Mouse (Mus musculus) adrenal gland, postnatal 14 days (tissue): ENCODE results near the gene Obscn. TPM values are rescaled to one million over a fixed set of nuclear protein-coding genes. Genes with fewer than 3 reads are reported as not detected.

Experiments used
- DNase-seq: peaks from one replicate; pipeline ENCODE4 v3.0.0; 2021; ENCODE audit warnings: mixed read lengths
- total RNA-seq: library from RNA; stranded (reverse); gene quantifications from 2 replicates; pipeline ENCODE4 v1.2.3, GENCODE M21; 2021

The Obscn gene
- total RNA-seq, 1 experiment from 2014 or later: 1.1 TPM

- DNase-seq: no peak
Observed at GRCm38 (mm10) chr11:59141772-59142370, 5.7 kb upstream of the Obscn start.

DNA sequence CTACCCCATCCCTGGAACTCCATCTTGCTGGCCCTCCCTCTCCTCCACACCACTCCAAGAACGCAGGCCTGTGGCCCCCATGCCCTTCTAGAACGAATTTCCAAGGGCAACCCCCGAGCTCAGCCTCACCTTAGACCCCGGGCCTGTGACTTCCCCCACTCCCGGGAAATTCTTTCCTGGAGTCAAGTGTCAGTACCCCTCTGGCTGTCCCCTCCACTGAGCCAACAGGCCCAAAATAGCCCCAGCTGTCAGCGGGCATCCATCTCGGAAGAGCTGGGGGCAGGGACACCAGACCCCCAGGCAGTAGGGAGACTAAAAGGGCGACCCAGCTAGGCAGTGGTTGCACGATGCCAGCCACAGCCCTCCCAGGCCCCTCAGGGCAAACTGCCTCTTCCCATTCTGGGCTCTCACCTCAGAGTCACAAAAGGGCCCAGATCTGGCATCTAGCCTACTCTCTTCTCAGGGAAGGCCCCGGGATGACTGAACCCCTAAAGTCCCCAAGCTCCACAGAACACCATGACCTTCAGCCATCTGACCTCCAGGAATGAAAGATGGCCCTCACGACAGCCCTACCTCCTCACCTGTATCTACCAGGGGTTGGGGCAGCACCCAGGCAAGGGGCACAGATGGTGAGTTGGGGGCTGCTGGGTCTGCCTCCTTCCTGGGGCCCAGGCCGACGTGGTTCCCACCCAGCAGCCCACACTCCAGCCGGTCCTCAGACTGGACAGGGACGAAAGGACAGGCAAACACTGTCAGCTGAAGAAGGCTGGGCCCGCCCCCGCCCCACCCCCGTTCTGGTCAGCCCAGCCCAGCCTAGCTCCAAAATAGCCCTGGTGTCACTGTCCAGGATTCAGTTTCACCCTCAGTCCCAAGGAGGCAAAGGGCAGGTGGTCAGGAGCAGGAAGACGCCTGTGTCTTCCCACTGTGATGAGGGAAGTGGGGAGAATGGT lies 2.6 kb upstream of the Obscn start:
- DNase-seq: no peak

- DNase-seq: no peak
Observed at GRCm38 (mm10) chr11:59136994-59137706, 948 bp upstream of the Obscn start.

GRCm38 (mm10) chr11:59135051-59135820 lies 966 bp downstream of the Obscn start:
- DNase-seq: no peak

DNA sequence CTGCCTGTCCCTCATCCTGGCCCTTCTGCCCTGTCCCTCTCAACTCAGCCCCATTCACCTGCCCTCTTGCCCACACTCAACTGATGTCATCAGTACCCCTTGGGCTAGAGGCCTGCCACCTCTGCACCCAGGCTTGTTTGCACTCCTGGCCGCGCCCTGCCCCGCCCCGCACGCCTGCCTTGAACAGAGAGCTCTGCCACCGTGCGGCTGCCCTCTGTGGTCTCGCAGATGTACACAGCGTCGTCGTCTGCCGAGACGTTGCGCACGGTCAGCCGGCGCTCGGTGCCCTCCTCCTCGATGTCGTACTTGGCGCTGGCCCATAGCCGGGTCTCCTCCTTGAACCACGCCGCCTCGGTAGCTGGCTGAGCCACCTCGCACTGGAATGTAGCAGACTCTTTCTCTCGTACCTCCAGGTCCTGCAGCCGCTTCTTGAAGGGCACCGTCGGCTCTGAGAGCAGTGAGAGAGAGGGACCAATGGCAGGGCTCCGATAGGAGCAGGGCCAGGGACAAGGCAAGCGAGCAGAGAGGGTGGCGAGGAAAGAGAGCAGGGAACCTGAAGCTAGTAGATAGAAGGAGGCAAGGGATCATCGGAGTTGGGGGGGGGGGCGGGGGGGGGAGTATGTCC lies 1.7 kb downstream of the Obscn start:
- DNase-seq: peak; percentile 35

- no peak for DNase-seq
Observed at GRCm38 (mm10) chr11:59132065-59132464, 4.1 kb downstream of the Obscn start.

GRCm38 (mm10) chr11:59131348-59131919 lies 4.8 kb downstream of the Obscn start:
- no peak for DNase-seq

DNA sequence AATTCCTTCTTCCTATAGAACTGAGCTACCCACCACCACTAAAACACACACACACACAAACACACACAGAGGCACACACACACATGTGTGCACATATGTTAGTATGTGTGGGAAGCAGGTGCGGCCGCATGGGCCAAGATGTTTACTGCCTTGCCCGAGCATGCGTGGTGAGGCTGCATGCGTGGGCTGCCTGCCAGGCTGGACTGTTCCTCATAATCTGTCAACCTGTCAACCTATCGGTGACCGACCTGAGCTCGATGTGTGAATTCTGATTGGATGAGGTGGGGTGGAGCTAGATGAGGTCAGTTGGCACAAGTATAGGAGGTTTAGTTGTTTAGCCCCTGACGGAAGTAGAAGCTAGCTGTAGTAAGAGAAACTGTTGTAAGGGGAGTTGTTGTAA lies 5.4 kb downstream of the Obscn start:
- no peak for DNase-seq

DNA sequence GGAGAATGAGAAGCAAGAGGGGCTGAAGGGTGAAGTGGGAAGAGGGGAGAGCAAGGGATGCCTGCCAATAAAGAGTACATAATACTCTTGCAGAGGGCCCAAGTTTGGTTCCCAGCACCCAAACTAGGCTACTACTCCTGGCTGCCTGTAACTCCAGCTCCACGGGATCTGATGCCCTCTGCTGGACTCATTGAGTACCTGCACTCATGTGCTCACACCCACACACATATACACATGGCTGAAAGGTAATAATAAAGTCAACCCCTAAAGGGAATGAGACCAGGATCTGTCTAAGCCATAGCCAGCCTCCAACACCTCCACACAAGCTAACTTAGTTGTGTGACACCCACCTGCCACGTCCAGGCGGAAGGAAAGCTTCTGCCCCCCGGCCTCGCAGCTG lies 30.3 kb downstream of the Obscn start:
- no peak for DNase-seq

GRCm38 (mm10) chr11:59102324-59102723 lies 33.9 kb downstream of the Obscn start:
- no peak for DNase-seq

- DNase-seq: peak; percentile 78
Observed at GRCm38 (mm10) chr11:59098339-59098738, 37.9 kb downstream of the Obscn start.

DNA sequence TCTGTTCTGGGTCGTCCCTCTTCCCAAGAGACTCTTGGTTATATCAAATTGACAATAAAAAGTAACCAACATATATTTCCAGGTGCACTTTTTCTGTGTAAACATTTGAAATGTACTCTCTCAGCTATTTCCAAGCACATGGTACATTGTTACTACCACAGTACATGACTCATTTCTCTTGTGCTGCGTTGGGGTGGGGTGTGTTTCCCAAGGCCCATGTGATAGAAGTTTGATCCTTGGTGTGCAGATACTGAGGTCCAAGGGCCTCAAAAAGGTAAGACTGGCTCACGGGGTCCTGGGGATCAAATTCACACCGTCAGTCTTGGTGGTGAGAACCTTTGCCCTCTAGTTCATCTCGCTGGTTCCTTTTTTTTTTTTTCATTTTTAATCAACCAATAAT lies 38.4 kb downstream of the Obscn start:
- no peak for DNase-seq

GRCm38 (mm10) chr11:59094213-59094612 lies 42.0 kb downstream of the Obscn start:
- peak; percentile 41 for DNase-seq

DNA sequence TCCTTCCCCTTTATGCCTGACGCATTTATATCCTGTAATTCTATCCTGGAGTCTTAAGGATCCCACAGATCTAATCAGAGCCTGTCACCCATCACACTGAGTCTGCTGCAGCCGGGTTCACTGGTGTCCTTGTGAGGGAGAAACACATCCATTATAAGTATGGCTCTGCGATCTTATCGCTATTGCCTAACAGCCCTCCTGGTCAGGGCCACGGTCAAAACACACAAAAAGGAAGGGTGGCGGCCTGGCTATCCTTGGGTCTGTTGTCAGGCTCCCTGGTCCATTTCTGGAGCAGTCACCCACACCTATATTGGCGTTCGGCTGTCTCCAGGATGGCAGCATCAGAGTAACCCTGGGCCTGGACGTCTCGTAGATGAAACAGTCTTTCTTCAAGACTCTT lies 48.6 kb downstream of the Obscn start:
- peak; percentile 57 for DNase-seq

GRCm38 (mm10) chr11:59085200-59085599 lies 51.0 kb downstream of the Obscn start:
- DNase-seq: no peak

- DNase-seq: no peak
Observed at GRCm38 (mm10) chr11:59083125-59083524, 53.1 kb downstream of the Obscn start.

DNA sequence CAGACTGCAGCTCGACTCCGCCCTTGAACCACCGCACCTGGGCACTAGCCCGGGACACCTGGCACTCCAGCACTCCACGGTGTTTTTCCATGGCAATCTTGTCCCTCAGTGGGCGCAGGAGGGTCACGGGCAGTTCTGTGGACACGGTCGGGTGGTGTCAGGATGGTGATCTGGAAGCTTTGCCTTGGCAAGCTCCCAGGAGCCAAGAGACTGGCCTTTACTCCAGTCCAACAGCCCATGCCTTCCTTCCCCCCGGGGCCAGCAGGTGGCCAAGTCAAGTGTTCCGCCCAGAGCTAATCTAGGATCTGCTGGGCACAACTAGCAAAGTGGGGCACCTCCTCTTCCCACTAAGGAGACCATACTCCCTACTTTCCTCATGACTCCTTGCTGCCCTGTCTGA lies 57.9 kb downstream of the Obscn start:
- DNase-seq: no peak

DNA sequence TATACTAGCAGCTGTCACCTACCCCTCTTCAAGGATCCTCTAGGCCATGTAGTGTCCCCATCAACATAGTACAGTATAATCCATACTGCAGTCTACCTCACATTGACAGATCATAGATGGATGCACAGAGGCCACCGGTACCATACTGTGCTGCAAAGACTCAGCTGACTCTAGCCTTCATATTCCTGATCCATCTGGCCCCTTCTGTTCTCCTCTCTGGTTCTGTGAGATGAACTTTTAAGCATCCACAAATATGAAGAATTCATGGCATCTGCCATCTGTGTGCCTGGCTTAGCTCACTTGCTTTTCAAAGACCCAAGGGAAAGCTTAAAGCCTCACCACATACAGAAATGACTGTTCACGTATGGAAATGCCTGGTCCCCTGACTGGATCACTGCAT lies 65.9 kb downstream of the Obscn start:
- DNase-seq: no peak

DNA sequence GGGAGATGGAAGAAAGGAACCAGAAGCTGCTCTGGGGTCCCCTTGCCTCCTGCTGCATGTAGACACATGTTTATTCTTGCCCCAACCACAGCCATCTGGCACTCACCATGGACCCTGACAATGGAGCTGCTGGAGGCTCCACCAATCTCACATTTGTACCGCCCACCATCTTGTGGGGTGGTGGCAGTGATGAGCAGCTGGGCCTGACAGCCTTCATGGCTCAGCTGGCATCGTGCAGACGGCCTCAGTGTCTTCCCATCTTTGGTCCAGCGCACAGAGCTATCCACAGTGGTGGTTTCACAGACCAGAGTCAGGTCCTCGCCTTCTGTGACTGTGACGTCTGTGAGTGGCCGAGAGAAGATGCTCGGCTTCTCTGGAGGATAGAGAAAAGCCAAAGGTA lies 67.3 kb downstream of the Obscn start:
- no peak for DNase-seq

DNA sequence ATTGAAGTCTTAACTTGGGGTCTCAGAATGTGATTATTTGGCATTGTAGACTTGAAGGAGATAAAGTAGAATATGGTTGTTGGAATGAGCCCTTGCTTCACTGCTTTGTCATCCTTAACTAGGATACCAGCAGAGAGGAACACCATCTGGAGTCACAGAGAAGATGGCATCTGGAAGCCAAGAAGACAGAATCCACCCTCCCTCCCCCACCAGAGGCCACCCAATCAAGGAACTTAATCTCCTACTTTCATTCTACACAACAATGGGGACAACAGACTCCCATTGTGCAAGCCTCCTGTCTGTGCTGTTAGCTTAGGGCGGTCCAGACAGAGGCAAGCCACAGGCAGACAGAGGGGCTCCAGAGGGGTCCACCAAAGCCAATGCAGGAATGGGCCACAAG lies 67.8 kb downstream of the Obscn start:
- DNase-seq: no peak

DNA sequence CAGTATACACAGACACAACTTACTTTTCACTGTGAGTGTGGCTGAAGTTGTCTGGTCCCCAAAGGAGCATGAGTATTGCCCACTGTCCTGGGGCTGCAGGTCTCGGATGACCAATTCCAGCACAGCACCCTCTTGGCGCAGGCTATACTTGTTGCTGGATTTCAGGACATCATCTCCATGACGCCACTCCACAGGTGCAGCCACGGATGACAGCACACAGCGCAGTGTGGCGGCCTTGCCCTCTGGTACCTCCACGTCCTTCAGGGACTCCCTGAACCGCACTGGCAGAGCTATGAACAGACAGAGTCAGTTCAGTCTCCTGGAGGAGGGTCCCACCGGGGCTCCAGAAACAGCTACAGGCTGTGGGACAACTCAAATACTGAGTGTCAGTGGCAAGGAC lies 68.3 kb downstream of the Obscn start:
- no peak for DNase-seq
